Mouse (Mus musculus) NIH3T3 (cell line): Measurements from ENCODE around the gene Sparc.
A peak's percentile ranks its signal among the peaks of the same experiment; 100 is the strongest.

ENCODE experiments used
- DNase-seq: peaks from one replicate; pipeline ENCODE4 v3.0.0-alpha.2; 2012; ENCODE audit warnings: low read depth

Sparc gene

DNA sequence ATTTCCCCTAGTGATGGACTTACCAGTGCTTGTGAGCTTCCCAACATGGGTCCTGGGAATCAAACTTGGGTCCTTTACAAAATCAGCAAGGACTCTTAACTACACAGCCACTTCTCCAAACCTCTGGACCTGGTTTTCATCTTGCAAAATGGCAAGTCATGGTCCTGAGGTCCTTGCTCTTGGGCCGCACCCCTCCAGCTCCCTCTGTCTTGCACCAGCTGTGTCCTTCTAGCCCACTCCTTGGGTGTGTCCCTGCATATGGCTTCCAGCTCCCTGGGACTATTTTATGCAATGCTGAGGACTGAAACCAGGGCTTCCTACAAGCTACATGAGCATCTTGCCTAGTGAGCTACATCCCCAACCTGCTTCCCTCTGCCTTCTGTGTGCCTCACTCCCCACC, at the start of gene Sparc:
Gene Sparc, minus strand, starts transcription at position 206 of the 400 bp plus-strand sequence.
- DNase-seq, result no peak

DNA sequence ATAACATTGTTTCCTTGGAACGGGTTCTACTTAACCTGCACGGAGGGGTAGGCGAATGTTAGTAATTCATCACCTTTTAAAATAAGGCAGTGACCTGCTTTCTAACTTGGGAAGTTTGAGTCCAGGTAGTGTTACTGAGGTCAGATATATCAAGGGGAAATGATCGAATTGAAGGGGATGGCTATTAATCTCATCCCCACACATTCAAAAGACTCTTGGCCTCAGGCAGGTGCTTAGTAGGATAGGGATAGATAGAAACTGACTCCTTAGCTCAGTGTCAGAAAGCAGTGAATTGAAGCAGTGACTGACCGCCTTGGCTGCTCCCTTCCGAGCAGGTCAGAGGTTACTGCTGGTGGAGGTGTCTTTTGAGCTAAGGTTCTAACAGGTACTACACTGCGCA, 48.5 kb upstream of the Sparc start:
- DNase-seq, result no peak

DNA sequence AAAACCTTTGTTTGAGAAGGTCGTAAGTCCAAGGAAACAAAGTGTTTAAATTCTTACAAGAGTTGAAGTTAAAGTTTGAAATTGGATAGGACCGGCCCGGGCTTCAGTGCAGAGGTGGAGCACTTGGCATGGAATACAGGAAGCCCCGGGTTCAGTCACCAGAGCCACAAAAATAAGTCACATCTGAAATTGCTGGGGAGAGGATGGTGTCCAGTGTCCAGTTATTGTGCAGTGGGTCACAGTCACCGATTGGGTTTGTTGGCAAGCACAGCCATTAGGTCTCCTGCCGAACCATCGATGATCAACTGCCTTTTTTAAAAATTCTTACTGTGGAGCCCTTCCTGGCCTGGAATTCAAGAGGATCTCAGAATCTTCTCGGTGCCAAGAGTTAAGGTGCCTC, 47.8 kb upstream of the Sparc start:
- no peak for DNase-seq

DNA sequence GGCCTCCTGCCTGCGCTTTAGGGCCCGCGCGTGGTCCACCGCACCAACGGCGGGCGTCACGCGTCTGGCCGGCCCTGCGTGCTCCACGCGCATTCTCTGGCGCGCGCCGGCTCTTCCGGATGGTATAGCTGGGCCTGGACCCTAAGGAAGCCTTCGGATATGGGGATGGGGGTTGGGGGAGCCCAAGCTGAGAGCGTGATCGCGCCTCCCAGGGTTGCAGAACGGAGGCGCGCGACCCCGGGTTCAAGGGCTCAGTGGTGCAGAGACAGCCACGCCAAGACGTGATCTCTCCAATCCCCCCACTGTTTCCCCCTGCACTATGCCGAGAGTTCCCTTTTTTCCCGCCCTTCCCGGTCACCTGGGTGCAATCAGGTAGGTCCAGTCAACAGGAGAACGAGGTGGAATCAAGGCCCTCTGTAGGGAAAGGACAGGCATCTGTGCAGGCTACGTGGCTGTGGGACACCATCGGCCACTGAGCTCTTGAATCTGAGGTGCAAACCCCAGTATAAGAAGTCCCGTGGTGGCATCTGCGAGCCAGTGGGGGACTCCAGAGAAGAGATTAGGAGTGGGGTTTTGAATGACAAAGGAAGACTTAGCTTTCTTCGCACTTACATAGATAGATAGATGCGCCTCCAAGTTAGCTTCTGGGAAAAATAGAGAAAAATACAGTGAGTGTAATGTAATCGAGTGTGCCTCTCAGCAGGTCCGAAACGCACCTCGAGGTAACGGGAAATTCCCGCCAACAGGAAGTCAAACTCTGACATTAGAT, 47.1 kb upstream of the Sparc start:
- peak; percentile 17 for DNase-seq

DNA sequence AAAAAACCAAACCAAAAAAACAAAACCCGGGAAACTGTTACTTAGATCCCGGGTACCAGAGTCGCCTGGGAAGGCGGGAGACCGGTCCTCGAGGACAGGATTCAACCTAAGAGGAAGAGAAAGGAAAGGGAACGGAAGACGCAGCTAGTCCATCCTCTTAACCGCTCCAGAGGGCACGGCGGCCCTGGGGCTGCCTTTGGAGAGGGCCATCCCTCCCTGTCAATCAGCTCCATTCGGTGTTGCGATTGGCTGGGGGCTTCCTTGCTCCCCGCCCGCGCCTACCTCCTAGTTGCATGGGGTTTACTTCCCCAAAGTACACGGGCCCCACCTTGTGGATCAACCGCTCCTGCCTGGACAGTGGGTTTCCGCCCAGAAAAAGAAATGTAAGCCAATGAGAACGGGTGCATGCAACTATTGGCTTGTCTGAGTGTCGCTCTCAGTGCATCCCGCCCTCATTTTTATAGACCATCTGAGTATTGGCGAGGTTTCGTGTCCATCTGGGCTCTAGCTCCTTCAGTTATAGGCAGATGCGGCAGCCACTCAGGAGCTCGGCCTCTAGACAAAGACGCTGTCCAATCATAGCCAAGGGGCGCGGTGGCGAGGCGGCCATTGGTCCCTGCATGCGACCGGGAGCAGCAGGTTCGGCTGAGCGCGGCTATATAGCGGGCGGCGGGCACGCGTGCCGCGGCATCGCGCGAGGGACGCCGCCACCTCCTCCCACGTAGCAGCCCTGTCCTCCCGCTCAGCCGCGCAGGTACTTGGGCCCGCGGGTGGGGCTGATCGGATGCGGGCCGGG, 46.3 kb upstream of the Sparc start, which contains the start of gene G3bp1:
Gene G3bp1, plus strand, starts transcription at position 638 of the 796 bp plus-strand sequence.
- DNase-seq, result peak; percentile 99

DNA sequence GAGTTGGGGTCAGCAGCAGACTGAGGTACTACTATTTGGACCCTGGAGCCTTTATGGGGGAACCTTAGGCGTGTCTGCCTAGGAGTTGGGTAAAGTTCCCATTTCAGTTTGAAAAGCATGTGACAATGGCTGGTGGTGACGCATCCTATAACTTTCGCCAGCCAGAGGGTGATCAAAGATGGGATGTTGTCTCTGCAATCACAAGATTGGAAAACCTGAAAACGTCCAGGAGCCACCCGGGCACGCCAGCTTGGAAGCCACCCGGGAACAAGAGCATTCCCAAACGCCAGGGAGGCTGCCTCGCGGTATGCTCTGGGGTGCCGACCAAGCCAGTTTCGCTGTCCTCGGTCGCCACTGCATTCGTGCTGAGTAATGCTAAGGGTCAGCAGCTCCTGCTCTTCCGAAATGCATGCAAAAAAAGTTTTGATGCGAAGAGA, 45.6 kb upstream of the Sparc start:
- DNase-seq, result peak; percentile 66

DNA sequence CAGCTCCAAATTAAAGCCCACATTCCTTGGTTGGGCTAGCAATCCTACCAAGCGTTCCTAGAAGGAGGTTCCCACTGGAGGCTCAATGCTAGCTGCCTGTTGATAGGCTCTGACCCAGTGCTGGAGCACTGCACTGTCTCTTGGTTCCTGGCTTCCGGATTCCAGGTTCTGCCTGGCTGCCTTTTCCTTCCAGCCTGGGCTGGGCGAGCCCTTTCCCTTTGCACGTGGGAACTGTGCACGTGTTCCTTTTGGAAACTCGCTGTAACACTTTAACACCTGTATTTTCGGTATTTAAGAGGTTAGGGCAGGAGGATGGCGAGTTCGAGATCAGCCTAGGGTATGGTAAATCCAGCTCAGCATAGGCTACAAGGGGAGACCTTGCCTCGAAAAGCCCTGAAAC, 45.0 kb upstream of the Sparc start:
- peak; percentile 31 for DNase-seq

DNA sequence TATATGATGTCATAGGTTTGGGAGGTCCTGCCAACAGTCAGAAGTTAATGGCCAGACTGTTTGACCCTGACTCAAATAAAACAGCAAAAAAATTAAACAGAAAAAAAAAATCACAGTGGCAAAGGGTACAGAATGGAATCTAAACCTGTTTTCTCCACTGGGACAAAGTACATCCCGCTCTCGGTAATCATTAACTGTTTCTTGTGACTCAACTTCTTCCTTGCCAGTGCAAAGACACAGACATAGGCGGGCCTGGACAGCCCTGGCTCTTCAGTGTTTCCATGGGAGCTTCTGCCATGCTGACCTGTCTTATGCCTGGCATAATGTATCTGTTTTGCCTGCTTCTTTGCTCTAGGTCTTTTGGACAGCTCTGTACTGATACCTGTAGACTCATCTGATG, 42.2 kb upstream of the Sparc start:
- DNase-seq, result no peak

DNA sequence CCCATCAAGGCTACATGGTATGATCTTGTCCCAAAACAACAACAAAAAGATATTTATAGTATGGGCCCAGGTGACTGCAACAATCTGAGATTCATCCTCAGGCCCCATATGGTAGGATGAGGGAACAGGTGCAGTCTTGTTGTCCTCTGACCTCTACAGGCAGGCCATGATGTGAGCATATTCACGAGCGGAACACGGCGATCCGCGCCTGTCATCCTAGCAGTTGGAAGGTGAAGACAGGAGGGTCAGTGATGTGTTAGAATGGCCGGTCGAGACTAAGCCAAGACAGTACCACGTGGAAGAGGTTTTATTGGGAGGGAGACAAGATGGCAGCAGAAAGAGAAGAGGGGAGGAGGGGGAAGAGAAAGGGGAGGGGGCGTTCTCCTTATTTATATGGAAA, 41.7 kb upstream of the Sparc start:
- no peak for DNase-seq

DNA sequence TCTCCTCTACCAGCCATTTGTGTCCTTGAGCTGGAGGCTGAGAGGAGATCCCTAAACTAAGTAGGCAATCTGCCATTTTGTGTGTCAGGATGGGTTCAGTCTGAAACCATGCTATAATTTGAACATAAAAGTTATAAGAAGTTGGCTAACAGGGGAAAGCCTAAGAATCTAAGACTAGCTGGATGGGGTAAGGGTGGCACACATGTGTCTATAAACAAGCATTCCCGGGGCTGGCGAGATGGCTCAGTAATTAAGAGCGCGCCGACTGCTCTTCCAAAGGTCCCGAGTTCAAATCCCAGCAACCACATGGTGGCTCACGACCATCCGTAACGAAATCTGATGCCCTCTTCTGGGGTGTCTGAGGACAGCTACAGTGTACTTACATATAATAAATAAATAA, 39.2 kb upstream of the Sparc start:
- DNase-seq, result no peak

DNA sequence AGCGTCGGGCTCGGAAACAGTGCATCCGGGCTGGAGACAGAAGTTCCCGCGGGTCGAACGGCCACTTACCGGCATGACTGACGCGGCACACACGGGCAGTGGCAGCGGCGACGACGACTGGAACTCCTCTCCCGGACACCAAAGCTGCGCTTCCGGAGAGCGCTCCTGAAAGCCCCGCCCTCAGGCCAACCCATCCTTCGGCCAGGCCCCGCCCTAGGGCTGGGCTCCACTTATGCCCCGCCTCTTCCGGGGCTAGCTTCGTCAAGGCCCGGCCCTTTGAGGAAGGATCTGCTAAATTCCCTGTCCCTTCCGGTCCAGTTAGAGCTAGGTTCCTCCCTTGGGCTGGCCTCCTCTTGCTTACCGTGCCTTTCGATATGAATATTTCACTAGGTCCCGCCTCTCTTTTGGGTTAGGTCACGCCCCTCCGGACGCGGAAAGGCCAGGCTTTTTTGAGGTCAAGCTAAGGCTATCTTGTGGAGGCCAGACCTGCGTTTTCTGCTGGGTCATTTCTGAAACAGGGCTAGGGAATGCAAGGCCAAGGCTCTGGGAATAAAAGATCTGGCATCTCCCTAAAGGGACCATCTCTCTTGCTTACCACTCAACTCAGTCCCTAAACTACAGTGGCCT, 38.1 kb upstream of the Sparc start, which contains the start of gene Atox1:
Gene Atox1, minus strand, starts transcription at position 221 of the 627 bp plus-strand sequence.
- DNase-seq, result peak; percentile 99

DNA sequence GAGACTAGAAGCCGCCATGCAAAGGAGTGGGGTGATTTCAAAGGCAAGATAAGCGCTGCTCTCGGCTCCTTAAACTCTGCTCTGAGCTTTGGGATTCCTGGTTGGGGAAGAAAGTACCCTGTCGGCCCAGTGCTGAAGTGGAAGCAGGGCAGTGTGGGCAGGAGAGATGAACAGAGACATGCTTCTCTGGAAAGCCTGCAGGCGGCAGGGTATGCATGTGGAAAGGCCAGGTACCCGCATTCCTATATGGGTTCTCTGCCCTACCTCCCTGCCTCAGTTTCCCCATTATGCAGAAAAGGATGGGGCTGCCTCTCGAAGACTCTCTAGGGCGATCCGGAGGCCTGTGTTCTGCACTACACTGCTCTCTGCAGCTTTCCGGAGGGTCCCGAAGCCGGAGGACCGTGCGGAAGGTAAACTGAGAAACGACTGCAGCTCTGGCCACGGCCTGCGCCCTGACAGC, 37.6 kb upstream of the Sparc start:
- peak; percentile 66 for DNase-seq

DNA sequence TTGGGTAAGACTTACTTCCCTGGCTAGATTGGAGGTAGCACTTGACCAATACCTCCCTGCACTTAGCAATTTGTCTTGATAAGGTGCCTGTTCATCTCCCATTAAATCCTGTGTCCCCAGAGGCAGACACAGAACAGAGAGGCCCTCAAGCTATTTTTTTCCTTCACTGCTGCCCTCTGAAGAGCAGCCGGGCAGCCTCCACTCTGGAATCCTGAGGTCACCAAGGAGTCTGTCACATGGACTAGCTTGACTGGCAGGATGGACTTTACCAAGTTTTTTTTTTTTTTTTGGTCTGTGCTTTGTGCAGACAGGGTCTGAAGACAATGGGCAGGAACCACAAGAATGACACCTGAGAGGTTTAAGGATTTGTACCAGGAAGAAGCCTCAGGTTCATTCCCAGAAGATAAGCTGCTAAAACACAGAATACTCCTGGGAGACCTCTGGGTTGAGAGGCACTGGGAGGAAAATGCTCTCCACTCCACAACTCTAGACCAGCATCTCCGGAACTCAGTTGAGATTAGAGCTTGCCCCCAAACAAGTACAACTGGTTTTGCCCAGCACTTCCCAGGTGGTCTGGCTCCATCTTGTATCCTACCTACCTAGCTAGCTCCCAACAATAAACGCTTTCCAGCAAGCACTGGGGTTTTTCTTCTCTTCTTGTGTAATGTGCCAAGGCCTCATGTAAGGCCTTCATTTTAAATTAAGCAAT, 37.0 kb upstream of the Sparc start:
- no peak for DNase-seq

DNA sequence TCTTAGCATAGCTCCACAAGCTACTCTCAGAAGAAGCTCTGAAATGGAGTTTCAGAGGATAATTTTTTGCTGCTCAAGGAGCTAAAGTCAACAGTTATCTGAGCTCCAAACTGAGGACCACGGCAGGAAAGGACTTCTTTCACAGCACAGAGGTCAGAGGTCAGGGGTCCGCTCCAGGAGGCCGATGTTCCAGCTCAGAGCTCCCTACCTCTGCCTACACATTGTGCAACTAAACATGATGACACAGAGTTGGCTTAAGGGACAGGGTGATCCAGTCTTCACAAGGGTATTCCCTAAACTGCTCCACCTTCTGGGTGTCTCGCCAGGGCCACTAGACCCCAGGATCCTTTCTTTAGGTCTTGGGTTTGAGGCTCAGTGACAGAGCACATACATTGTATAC, 35.5 kb upstream of the Sparc start:
- DNase-seq, result no peak

DNA sequence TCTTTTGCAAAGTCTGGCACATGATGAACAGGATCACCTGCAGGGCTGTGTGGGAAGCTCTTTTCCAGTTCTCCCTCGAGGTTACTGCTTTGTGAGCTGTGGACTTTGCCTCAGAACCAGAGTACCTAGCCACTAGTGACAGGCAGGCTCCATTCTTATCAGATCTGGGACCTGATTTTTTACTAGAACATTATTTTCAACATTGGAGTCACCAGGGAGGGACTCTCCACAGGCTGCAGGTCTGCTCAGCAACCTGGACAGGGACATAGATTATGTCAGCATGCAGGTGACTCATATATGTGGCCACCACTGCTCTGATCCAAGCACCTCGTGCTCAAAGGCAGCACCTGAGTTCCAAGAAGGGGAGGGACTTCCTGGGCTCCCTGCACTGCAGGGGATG, 32.2 kb upstream of the Sparc start:
- no peak for DNase-seq

DNA sequence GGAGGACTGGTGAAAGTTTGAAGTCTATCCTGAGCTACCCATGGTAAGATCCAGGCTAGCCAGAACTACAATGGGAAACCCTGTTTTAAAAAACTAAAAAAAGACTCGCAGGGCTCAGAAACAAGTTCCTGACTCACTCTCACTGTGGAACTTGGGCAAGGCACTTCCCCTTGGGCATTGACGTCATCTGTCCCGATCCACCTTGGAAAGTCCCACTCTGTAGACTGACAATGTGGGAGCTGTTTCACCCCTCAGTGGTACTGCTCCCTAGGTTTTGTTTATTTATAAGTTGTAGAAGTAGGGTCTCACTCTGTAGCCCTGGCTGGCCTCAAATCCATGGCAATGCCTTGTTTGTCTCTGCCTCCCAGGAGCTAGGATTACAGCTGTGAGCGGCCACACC, 30.7 kb upstream of the Sparc start:
- DNase-seq, result no peak

DNA sequence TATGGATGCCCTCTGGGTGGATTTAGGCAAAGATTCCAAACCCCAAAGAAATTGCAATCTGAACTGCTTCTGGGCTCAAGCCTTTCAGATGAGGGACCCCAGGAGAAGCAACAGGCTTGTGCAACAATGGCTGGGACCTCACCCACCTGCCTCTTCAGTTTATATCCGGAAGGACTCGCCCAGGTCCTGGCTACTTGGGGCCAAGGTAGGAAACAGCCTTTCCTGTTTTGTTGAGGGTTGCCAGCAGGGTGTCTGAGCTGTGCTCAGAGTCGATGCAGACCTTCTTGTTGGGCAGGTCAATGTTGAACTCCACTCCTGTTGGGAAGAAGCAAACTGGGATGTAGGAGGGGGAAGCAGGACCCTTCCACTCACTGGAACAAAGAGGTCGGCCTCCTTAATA, 27.3 kb upstream of the Sparc start:
- no peak for DNase-seq

DNA sequence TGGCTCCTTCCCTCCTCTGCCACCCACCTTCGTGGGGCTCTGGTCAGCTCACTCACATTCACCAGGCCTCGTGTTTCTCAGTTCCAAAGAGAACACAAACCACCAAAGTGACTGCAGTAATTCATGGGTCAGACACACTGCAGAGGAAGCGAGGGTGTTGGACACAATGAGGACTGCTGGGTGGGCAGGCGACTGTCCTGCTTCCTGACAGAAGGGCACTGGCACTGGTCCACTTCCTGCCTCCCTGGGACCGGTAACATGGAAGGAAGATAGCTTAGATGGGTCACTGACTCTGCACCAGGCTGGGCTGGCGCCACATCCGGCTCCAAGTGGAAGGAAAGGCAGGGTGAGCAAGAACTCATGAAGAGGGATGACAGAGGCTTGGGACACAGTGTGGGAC, 26.5 kb upstream of the Sparc start:
- no peak for DNase-seq

DNA sequence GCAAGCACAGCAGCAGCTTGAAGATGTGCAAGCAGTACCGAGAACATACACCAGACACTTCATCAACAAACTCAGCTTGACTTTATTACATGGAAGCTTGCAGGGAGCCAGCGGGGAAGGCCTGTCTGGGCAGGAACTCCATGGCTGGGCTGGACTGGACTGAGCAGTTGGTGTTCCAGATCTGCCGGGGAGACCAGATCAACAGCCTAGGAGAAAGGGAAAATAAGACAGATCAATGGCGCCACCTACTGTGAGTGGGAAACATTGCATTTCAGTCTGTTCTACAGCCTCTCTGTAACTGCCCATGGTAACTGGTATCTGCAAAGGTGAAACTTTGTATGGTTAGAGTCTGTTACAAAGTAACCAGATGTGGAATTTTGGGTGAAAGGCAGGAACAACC, 23.6 kb upstream of the Sparc start:
- DNase-seq, result peak; percentile 94

DNA sequence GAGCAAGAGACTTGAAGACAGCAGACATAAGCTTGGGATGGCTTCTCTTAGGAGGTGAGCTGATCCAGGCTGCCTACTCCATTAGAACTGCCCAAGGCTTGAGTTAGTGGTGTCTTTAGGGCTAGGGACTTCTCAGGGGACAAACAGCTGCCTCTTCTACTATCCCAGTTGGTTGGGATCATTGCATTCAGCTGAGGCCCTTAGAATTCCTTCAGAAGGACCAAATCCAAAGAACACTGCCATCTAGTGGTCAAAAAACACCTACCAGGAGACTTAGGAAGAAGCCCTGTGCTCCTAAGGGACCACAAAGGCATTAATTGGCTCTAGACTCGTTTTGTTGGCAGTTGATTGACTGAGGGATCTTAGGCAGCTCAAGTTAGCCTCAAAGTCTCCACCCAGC, 21.8 kb upstream of the Sparc start:
- peak; percentile 93 for DNase-seq

DNA sequence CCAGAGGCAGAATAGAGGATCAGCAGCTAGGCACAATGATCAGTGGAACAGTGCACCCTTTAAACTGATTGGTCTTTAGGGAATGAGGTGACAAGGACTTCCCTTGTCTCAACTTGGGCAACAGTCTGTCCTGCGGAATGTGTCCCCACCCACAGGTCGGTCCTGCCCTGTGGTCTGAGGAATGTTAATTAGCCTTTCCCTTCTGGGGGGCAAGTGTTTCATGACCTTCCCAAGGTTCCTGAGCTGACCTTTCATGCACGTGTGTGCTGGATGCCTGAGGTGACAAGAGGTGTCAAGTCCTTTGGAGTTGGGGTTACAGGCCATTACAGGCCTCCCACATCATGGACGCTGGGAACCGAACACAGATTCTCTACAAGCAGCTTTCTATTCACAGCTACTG, 16.7 kb upstream of the Sparc start:
- no peak for DNase-seq

DNA sequence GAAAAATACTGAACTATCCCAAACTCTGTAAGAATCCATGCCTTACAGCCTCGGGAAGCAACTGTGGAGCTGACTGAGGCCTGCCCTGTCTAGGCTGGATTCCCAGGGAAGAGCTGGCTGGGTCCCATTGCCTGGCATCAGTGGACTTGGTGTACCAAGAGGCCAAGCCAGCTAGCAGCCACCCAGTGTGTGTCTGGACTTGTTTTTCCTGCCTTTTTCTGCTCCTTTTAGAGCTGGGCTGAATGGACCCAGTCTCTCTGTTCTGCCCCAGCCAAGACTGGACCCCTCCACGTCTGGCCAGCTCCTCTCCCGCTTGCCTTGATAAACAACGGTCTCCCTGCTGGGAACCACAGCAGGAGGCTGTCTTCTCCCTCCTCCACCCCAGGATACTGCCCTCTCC, 15.0 kb upstream of the Sparc start:
- no peak for DNase-seq
